Comparison of ENCODE assay signal across 12 mouse cellular contexts in genomic region chr9:60274503-60274902, GRCm38 (mm10).
"Had no signal": no experiment of that assay in that cellular context is flagged by ENCODE, and none has a peak within 500 bp of the region (broad histone marks: within the 10 kb centered on the region; RNA-seq: fewer than 3 reads in every experiment).

No protein-coding gene starts in this region.

- DNase-seq: layer of hippocampus, adult 9-11 months; layer of hippocampus, postnatal 36 days; retina, postnatal 1 day; thymus, postnatal 4 days had no signal

- H3K9ac ChIP-seq: hindbrain, embryonic 13.5 days; limb, embryonic 15.5 days; liver, embryonic 15.5 days; lung, embryonic 15.5 days; midbrain, embryonic 15.5 days; neural tube, embryonic 13.5 days had no signal

- H3K4me3 ChIP-seq: hindbrain, embryonic 13.5 days; limb, embryonic 15.5 days; liver, embryonic 15.5 days; lung, embryonic 15.5 days; midbrain, embryonic 15.5 days; neural tube, embryonic 13.5 days had no signal

- H3K4me2 ChIP-seq: hindbrain, embryonic 13.5 days; limb, embryonic 15.5 days; liver, embryonic 15.5 days; lung, embryonic 15.5 days; midbrain, embryonic 15.5 days; neural tube, embryonic 13.5 days had no signal

- H3K27me3 ChIP-seq: limb, embryonic 15.5 days; liver, embryonic 15.5 days; lung, embryonic 15.5 days; neural tube, embryonic 13.5 days had no signal

- H3K36me3 ChIP-seq: hindbrain, embryonic 13.5 days; limb, embryonic 15.5 days; liver, embryonic 15.5 days; lung, embryonic 15.5 days; midbrain, embryonic 15.5 days; neural tube, embryonic 13.5 days had no signal

- H3K9me3 ChIP-seq: hindbrain, embryonic 13.5 days; limb, embryonic 15.5 days; liver, embryonic 15.5 days; lung, embryonic 15.5 days; midbrain, embryonic 15.5 days; neural tube, embryonic 13.5 days had no signal

- ATAC-seq: hindbrain, postnatal 0 days; midbrain, embryonic 15.5 days had no signal

- H3K27ac ChIP-seq: hindbrain, postnatal 0 days; limb, embryonic 15.5 days; liver, embryonic 15.5 days; lung, embryonic 15.5 days; midbrain, embryonic 15.5 days; neural tube, embryonic 13.5 days; stomach, postnatal 0 days had no signal
